Mouse (Mus musculus) gonadal fat pad, adult 2 months (tissue): ENCODE measurements around the gene Arhgef2. TPM values are rescaled to one million over a fixed set of nuclear protein-coding genes. Genes with fewer than 3 reads are reported as not detected.
A peak's percentile ranks its signal among the peaks of the same experiment; 100 is the strongest.

Experiments used
- DNase-seq: peaks from one replicate; pipeline ENCODE4 v3.0.0-alpha.2; 2012; ENCODE audit warnings: low read depth
- polyA plus RNA-seq: library from polyadenylated mRNA; depleted of rRNA; stranded (reverse); fragments of >200 nt; gene quantifications from 2 replicates; pipeline ENCODE4 v1.2.3, GENCODE M21; 2012

Arhgef2 gene
- polyA plus RNA-seq, 1 experiment = 49.5 TPM

DNA sequence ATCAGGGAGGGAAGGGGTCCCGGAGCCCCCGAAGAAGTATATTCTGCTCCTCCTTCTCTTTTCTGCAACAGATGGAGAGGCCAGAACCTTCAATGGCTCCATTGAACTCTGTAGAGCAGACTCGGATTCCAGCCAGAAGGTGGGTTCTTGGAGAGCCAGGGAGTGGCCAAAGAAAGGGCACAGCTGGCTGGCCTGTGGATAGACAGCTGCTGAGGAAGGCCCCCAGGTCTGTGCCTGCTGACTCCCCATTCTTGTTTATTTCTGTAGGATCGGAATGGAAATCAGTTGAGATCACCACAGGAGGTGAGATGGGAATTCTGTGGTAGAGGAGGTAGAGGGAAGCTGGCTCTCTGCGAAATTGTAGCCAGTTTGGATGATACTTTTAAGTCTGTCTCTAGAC lies 37.3 kb downstream of the Arhgef2 start:
- DNase-seq = no peak

DNA sequence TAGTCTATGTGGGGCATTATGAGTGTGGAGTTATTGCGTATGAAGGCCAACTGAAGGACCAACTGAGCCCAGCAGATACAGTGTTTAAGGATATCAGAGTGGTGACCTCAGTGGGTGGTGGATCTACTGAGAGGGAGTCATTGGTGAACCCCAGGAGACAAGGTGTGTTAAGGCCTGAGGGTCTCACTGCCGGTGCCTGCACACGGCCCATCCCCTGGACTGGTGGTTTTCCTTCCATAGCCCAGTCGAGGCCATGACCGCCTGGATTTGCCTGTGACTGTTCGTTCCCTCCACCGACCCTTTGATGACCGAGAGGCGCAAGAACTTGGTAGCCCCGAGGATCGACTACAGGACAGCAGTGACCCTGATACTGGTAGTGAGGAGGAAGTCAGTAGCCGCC lies 40.2 kb downstream of the Arhgef2 start:
- DNase-seq = no peak

DNA sequence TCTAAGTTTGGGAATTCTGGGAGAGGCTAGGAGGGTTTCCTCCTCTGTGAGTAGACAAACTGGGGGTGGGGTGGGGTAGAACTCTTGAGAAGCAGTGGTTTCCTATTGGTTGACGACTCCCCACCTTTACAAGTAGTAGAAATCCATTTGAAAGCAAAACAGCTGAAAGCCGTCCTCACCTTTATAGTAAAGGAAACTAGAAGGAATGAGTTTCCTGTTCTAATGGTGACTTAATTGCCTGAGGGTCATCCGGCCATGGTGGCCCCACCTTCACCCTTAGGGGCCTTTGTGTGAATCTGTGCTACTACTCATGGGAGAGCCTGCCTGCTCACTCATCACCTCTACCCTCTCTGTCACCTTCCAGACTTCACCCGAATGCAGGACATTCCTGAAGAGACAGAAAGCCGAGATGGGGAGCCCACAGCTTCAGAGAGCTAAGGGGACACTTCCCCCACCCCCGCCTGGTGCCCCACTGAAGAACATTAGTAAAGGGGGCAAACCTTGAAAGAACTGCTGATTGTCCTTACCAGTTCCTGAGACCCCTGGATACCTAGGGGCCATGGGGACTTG lies 40.7 kb downstream of the Arhgef2 start:
- no peak for DNase-seq

DNA sequence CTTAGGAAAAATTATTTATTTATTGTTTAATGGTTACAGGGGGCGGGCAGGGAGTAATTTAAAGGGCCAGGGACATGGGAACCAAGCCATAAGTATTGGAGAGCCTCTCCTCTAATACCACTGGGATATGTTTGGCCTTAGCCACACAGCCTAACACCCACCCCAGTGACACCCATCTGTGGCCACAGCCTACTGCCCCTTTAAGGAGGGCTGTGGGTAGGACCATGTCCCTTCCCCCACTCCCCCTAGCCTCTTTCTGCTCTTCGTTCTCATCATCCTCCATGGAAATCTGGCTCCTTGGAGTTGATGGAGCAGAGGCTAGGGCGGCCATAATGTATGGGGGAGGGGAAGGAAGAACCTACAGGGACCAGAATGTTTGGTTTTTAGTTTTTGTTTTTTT lies 41.3 kb downstream of the Arhgef2 start:
- no peak for DNase-seq

DNA sequence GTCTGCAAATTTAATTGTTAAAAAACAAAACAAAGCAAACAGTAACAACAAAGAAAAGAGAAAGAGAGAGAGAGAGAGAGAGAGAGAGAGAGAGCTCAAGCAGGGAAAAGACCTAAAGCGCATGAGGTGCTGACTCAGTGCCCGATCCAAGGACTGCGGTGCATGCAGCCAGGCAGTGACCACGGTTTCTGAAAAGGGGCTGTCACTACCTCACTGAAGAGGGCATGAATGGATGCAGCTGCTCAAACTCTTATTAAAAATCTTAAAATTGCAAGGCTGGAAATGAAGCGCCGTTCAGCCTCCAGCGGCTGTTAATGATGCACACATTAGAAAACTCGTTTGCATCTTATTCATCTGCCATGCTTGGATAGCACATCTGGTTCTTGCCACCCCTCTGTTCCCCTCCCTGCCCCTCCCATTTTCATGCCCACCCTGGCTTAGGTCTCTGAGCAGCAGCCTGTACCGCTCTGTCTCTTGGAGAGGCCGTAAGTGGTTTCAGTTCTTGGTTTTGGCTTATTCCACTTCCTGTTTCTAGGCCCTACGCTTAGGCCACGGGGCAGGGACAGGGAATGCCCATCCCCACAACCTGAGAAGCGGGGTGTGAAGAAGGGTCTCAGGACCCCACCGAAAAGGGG lies 42.1 kb downstream of the Arhgef2 start:
- DNase-seq = no peak

DNA sequence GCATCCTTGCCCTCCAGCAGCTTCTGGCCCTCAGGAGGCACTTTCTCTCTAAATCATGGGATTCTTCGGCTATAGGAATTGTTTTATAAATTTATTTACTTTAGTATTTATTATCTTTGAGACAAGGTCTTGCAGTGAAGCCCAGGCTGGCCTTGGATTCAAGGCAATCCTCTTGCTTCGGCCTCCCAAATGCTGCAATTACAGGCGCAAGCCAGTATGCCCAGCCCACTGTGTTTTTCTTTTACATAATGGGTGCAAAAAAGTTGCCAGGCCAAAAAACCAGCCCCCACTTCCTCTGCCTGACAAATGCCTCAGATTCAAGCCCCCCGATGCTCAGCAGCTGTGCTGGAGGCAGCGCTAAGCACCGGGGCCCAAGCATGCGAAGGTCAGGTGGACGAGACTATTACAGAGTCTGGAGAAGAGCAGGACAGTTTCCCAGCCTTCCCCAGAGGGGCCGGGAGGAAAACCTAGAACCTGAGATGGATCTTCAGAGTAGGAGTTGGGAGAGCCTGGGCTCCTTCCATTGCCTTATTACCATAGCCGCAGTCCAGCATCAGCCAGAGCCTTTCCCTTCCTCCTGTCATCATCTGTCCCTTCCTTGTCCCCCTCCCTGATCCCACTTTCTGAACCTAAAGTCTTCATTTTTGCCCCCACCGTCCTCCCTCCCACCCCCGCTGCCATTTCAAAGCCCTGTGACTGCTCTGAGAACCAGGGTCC lies 42.8 kb downstream of the Arhgef2 start:
- DNase-seq = no peak

DNA sequence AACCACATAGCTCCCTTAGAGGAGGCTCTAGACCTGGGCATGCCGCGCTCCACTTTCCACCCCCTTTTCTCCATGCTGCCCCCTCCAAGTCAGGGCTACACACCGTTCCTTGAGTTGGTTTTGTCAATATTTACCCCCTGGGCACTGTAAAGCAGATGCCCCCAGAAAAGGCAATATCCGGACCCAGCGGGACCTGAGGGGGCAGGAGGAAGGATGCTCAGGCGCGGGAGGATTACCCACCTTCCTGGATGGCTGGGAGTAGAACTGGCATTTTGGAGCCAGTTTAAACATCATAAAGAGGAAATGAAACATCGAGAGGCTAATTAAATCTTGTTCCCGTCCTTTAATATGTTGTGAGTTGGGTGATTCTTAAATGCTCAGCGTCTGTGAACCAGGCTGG lies 43.4 kb downstream of the Arhgef2 start:
- no peak for DNase-seq

DNA sequence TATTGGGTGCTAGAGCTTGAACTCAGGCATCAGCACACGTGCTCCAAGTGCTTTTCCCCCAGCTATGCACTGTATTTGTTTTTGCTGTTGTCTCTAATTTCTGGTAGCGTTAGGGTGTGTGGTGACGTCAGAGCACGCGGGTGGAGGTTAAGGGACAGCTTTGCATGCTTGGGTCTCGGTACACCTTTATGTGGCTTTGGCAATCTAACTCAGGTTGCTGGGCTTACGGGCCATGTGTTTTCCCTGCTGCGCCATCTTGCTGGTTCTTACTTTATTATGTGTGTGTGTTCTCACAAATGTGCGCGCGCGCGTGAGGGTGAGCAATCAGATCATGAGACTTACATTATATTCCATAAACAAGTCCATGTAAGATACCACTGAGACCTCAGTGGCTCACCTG lies 44.2 kb downstream of the Arhgef2 start:
- no peak for DNase-seq

DNA sequence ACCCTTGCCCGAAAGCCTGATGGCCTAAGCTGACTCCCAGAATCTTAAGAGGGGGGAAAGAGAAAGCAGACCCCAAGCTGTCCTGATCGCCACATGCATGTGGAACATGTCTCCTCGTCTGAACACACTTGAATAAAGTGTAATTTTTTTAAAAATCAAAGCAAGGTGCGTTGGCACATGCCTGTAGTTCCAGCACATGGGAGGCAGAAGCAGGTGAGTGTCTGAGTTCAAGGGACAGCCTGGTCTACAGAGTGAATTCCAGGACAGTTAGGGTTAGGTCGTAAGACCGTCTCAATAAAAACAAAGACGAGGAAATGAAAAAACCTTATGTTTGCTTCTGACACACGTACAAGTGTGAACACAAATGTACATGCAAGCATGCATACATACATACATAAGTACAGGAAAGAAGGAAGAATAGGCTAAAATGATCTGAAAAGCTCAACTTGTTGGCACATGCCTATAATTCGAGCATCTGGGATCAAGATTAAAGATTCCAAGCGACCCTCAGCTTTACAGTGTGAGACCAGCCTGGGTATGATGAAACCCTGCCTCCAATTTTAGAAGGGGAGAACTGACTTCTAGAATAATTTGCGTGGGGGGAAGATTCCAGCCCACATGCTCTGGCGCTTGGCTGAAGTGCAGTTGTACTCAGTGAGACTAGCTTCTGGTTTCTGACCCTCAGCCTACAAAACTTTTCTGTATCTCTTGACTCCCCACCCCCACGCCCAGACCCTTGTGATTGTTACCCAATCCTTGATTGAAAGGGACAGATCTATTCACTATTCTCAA lies 45.1 kb downstream of the Arhgef2 start:
- no peak for DNase-seq

DNA sequence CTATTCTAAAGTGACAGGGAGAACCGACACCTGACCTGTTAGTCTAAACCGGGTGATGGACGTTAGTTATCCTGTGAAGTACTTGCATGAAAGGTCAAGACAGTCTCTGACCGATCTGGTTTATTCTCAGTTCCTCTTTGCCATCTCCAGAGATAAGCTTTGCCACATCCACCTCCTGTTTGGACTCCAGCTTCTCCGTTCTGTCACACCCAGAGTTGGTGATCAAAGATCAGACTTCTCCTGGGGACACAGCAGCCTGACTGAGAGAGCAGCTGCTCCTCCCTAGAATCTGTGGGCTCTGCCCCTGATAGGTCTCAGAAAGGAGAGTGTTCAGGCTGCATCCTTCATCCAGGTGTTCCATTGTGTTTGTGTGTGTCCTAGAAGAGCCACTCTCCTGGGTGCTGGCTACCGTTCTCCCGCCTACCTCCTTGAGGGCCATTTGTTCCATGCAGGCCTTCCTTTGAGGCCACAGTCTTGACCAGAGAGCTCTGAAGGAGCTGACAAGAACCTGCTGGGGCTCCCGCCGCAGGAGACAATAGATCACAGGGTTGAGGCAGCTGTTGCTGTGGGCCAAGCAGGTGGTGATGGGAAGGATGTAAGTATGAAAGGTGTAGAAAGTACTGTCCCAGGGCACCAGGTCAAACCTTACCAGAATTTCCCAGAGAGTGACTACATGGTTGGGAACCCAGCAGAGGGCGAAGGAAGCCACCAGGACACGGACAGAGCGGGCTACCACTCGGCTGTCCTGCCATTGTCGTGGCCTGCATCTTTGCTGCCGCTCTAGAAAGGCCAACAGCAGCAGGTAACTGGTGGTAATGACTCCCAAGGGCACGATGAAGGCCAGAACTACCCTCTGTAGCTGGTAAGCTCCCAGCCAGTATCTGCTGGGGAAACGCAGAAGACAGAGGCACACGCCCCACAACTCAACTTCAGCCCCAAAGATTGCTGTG lies 46.2 kb downstream of the Arhgef2 start:
- no peak for DNase-seq

DNA sequence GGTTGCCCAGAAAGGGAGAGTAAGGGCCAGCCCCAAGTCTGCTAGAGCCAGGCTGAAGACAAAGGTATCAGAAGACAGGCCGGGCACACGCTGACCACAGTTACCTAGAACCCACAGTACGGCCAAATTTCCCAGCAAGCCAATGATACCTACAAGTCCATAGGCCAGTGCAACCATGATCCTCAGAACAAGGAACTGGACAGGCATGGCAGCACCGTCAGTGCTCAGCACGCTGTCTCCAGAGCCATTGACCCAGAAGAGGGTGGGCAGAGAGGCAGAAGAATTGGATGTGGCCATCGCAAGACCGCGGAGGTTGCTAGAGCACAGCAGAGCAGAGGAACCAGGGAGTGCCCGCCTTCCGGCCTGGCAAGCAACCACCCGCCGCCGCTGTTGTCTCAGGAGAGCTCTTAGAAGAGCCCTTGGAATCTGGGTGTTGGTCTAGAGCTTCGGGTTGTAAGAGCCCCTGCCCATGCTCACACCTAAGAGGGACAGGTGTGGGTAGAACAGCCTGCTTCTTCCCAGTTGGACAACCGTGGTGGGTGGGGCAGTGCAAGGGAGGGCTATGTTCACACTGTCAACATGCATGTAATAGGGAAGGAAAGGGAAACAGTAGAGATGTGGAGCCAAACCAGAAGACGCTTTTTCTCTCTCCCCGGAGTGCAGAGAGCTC lies 47.2 kb downstream of the Arhgef2 start, which contains the start of gene Rxfp4:
TSS of gene Rxfp4 (minus strand) at position 297 of the 670 bp plus-strand sequence.
- no peak for DNase-seq

DNA sequence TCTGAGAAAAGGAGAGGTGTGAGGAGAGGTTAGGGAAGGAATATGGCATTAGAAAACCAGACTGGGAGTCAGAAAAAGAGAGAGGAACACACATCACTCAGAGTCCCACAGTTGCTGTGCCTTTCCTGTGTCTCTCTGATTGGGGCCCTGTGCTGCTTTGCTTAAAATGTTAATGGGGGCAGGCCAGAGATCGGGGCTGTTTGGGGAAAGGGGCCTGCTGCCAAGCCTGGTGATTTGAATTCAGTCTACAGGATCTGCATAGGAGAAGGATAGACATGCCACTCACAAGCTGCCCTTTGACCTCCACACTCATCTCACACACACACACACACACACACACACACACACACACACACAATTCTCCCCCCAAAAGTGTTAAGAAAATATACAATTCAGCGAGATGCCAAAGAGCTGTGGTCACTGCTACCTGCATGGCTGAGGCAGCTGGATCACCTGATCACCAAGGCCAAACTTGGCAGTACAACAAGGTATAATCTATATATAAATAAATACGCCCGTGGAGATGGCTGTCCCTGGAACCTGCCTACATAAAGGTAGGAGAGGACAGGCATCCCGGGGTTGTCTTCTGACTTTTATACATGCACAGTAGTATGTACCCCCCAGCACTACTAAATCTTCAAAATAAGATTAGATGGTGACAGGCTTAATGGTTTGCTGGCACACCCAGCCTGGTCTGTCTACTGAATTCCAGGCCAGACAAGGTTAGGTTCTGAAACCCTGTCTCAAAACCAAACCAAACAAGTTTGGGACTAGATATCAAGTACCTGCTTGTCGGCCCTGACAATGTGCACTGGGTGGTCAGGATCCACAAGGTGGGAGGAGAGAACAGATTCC lies 48.0 kb downstream of the Arhgef2 start:
- DNase-seq = peak; percentile 94

DNA sequence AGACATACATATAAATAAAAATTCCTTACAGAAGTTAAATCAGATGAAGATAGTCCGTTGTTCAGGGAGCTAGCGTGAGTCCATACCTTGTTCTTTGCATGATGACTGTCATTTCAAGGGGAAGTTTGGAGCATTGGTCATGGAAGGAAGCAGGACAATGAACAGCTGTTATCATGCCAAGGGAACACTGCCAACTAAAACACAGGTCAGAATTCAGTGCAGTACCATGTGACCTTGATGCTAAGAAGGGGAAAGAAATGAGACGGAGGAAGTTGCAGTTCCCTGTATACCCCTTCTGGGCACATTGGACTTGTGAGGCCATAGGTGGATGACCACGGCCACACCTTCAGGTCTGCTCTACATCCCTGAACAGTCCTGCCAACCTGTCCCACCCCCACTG lies 48.9 kb downstream of the Arhgef2 start:
- DNase-seq = peak; percentile 60

DNA sequence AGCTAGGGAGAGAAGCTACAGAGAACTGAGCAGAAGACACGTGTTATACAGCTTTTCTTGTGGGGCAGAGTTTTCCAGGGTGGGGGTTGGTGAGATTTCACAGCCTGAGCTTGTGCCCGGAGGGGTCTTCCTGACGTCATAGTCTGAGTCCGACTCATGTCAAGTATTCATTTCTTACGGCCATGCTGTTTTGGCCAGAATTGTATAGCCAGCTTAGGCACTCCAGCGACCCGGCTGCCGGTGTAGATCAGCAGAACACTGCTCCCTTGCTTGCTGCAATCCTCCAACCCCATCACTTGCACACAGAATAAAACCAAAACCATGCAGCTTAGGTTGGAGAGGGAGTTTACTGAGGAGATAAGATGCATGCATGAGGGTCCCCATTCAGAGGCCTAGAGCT lies 49.9 kb downstream of the Arhgef2 start:
- DNase-seq = no peak

DNA sequence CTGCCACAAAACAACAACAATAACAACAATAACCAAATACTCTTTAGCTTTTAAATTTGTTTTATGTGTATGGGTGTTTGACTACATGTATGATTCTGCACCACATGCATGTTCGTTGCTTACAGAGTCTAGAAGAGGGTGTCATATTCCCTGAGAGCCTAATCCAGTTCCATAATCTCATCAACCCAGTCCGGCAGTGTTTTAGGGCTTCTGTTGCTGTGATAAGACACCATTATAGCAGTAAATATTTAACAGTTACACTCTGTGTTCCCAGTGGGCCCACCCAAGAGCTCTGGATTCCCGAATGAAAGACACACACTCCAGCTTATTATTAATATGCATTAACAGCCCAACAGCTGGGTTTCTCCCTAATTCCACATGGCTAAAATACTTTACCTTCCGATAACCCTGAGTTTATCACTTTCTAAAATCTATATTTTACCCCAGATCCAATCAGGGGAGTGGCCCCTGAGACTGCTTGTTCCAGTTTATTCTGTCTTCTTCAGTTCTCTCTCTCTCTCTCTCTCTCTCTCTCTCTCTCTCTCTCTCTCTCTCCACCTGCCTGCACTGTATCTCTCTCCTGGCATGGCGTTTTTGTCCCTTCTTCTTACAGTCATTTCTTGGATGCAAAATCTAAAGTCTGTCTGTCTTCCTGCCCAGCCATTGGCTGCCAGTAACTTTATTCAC lies 52.8 kb downstream of the Arhgef2 start:
- no peak for DNase-seq

DNA sequence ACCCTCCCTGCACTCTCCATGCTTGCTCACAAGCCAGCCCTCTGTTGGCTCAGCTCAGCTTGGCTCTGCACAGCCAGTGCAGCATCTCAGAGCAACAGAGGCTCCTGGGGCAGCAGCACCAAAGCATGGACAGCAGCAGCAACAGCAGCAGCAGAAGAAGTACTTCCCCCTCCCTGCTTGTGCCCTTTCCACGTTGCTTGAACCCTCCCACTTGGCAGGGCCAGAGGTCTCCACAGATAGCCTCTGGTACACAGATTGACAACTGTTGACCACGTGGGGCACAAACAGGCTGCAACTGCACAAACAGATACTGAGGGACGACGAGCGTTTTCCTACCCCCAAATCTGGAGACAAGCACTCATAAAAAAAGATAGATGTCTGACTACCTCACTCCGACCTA lies 54.0 kb downstream of the Arhgef2 start:
- DNase-seq = no peak

DNA sequence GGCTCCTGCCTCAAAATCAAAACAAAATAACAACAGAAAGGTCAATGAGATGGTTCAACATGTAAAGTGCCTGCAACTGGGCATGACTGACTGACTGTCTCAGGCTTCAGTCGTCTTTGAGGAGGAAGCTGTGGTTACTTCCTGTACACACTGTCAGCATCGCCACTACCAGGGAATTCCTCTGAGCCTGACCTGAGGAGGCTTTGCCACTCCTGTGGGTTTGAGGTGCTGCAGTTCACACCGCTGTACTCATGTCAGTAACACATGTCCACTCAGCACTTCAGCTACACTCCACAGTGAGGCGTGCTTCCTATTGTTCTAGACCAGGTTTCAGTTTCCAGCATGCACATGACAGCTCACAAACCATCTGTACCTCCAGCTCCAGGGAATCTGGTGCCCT lies 58.3 kb downstream of the Arhgef2 start:
- no peak for DNase-seq

DNA sequence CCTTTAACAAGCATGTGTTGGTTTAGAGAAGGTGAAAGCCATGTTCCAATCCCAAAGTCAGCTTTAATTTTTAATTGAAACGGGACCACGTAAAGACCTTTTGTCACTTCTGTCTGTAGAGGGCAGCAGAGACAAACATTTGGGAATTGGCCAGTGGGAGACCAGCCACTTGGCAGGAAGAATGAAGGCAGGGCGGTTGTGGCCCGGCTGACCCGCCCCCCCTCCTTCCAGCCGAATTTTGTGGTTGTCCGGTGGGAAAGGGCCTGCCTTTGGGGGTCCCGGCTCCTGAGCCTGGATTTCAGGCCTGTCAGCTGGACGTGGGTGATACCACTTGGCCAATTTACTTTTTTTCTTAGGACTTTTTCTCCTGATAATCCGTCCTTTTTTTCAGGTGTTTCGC lies 71.6 kb downstream of the Arhgef2 start:
- no peak for DNase-seq

DNA sequence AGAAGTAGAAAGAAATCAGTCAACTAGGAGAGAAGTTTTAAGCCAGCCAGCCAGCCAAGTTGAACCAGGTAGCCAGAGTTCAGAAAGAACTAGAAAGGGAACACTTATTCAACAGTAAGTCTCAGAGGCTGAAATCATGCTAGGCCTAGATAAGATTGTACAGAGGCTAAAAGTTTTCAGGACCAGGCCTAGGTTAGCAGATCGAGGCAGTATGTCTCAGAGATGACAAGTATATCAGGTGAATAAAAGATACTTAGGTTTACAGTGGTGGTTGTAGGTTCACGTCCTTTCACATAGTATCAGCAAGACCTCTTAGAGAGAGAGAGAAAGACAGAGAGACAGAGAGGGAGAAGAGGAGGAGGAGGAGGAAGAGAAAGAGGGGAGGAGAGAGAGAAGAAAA lies 78.0 kb downstream of the Arhgef2 start:
- no peak for DNase-seq
